Mouse (Mus musculus) layer of hippocampus, adult 18-20 months (tissue): ENCODE results near the gene Taf8. TPM values are rescaled to one million over a fixed set of nuclear protein-coding genes. Genes with fewer than 3 reads are reported as not detected.

ENCODE experiments used
- DNase-seq, 2 experiments: peaks; one replicate each; pipeline ENCODE4 v3.0.0; 2022; ENCODE audit warnings: low spot score in 2 of 2
- total RNA-seq, 2 experiments: library from RNA; stranded (reverse); gene quantifications; 2 replicates each; pipeline ENCODE4 v1.2.3; 2021

Taf8 gene
- total RNA-seq, 2 experiments from 2014 or later, result 19.1 to 23.9 TPM

DNA sequence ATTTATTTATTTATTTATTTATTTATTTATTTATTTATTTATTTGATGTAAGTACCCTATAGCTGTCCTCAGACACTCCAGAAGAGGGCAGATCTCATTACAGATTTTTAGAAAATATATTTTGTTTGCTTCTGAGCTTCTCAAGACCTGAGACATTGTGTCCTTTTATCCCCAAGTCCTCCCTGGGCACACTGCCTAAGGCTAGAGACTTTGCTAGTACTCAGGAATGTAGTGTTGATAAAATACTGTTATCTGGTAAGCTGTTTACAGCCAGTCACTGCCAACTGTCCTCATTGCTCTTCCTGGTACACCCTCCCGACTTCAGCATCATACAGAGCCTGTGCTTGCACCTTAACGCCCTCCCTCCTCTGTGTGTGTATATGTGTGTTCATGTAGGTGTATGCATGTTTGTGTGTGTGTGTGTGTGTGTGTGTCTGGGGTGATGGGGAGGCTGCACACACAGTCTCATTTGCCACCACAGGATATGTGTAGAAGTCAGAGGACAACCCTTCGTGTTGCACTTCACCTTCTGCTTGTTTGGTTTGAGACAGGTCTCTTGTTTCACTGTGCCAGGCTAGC lies 42.7 kb downstream of the Taf8 start:
- DNase-seq, result no peak

DNA sequence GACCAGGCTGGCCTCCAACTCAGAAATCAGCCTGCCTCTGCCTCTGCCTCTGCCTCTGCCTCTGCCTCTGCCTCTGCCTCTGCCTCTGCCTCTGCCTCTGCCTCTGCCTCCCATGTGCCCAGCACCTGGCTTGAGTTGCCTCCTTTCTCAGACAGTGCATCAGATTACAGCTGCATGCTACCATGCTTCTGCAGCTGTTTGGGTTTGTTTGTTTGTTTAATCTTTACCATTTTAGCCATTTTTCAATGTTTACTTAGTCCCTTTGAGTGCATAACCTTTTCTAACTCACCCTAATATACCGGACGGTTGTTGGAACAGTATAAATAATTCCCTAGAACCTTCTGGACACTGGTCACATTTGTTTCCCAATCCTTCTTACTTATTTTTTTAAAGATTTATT lies 43.2 kb downstream of the Taf8 start:
- DNase-seq, result no peak

DNA sequence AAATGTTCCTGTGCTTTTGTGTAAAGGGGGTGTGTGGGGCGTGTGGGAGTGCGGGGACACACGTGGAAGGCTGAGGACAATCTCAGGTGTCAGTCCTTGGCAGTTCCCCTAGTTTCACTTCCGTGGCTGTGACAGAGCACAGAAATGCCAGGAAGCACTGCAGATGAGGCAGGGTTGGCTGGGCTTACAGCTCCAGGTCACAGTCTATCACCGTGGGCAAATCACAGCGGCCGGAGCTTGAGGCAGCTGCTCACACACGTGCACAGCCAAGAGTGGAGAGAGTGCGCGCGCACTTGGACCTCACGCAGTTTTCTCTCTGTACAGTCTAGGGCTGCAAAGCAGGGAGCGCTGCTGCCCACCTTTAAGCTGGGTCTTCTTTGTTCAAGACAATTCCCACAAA lies 43.8 kb downstream of the Taf8 start:
- no peak for DNase-seq

DNA sequence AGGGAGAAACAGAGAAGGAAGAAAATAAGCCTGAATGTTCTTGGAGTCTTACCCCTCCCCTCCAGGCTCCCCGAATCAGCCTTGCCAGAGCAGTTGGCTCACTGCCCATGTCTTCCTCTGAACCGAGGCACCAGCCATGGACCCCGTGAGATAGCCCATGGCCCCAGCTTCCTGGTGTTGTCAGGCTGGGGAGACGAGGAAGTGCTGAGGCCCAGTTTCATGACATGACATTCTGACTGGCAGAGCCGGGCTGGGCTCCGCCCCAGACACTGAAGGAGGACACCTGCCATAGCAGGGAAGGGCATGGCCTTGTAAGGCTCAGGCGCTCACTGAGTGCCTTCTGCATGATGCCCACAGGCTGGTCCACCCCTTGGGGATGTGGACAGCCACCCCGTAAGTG lies 47.4 kb downstream of the Taf8 start:
- DNase-seq, result no peak

DNA sequence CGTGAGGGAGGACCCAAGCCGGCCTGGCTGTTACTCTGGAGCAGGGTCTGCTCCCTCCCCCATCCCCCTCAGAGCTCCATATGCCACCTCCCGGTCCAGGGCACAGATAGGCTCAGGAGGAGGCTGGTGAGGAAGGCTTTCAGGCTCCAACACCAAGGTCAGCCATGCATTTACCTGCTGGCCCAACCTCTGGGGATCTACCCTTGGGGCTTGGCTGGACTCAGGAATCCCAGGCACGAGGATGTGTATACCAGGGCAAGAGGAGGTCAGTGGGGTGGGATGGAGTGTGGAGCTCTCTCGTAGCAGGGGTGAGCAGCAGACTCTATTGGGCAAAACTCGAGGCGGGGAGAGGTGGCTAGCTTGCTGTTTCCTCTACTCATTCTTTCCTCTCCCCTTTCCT lies 49.2 kb downstream of the Taf8 start:
- DNase-seq, result no peak

DNA sequence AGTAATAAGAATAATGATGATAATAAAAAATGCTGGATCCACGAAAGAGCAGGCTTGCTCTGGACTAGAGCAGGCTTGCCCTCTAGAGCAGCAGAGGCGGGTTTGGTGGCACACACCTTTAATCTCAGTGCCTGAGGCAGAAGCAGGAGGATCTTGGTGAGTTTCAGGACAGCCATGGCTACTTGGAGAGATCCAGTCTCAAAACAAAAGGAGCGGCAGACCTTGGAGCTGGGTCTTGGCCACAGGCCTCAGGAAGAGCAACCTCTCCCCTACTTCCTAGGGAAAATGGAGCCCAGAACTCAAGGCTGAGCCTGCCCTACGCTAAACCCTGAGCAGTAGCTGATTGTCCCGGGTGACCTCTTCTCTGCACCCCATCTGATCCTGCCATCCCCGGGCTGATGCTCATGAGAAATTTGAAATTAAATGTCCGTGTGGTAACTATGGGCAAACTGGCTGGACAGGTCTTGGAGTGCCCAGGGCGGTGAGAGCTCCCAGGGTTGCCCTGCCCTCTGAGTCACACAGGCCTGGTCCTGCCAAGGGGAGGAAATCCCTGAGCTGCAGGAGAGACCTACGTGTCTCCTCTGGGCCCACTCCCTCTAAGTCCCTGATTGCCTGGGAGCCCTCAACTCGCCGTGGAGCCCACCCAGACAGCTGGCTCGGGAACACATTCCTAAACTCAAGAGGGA lies 51.1 kb downstream of the Taf8 start:
- no peak for DNase-seq

DNA sequence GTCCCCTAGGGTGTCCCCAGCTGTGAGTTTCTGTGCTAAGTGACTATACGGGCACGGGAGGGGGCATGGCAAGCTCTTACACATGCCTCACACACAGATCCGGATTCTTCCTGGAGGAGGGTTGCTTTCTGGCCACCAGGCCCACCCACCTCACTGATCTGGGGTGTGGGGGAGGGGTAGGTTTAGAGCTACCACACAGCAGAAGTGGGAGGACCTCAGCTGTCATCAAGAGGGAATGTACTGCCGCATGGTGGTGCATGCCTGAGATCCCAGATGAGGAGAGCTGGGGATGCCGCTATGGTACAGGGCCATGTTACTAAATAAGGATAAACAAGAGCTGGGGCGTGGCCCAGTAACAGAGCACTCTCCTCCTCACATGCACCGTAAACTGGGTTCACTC lies 51.9 kb downstream of the Taf8 start:
- no peak for DNase-seq

DNA sequence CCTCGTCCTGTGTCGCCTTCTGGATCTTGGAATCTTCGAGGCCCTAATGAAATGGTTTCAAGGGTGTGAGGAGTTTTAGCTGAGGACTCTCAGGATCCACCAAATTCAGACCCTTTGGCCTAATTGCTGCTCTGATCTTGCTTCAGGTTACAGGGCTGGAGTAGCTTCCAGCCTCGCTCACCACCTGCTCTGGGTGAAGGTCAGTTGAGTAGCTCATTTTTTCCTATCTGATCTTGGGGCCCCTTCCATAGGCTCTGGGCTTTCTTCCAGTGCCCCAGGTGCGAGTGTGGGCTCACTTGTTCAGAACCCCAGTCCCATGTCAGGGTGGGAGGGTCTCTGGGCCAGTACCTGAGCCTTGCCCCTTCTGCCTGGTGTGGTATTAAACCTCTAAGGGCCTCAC lies 52.7 kb downstream of the Taf8 start:
- no peak for DNase-seq

DNA sequence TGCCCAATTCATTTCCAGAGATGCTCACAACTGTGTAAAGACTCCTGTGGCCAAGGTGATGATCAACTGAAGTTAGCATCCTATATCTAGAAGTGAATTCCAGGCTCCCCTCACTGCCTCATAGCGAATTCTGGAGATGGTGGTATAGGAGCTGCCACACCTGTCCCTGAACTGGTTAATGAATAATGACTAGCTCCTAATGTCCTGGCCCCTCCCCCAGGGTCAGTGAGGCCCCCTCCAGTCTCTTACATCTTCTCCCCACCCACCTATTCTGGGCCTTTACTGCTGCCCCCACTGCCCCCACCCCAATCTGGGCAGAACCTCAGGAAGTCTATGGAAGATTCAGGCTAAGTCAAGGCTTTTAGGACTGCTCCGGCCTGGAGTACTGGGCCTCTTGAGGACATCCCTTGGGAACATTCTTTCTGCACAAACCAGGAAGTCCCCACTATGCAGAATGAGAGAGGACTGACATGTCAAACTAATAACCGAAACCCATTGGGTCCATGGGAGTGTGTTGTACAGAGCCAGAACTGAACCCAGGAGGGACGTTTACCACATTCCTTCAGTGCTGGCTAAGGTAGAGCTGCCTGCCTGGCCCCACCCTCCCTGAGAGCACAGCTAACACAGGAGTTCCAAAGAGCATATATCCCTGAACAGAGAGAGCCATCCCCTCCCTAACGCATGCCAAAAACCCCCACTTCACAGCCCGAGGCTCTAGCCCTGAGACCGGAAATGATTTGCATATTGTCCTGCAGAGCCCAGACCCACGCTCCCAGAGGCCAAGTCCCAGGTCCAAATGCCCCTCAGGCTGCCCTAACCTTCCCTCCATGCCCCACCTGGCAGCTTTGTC lies 53.3 kb downstream of the Taf8 start:
- no peak for DNase-seq

DNA sequence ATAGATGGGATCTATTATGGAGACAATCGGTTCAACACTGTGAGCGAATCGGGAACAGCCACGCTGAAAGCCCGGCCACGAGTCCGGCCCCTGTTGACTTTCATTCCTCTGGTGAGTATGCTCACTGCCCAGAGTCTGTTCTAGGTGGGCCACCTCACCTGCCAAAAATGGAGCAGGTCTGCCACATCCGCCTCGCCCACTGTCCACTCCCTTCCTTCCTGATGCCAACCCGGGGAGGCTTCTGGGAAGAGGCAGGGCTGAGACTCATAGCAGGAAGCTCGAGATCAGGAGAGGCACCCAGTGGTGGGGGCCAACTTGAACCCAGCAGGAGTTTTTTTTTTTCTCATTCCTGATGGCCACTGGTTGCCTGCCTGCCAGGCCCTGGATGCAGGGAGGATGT lies 55.5 kb downstream of the Taf8 start:
- no peak for DNase-seq

DNA sequence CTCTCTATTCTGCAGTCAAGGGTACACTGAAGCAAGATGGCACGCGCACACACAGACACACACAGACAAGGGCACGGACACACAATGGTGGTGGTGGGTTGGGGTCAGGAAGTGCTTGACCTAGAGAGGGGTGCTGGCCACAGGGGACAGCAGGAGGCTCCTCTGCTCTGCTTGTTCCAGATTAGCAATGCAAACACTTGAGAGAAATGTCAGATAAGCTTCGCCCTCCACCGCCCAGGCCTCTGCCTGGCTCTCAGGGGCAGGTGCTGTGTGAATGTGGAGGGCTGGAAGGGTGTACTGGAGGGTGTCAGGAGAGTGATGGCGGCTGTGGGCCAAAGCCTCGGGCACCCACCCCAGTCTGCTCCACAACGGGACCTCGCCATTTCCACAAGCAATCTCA lies 56.1 kb downstream of the Taf8 start:
- no peak for DNase-seq

DNA sequence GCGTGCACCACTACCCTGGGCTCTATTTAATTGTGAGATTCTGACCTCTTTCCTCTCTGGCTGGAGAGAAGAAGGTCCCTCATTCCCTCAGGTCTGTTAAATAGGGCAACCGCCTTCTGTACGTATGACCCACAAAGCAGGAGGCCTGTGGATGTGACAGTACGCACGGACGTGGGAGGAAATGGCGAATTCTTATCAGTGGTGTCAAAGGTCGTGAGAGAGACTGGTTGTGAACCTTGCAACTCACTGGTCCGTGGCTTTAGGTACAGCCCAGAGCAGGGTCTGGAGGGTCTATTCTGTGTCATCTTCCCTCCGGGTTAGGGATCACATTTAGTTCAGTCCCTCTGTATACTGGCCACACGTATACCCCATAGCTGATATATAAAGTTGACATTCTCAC lies 56.6 kb downstream of the Taf8 start:
- no peak for DNase-seq

DNA sequence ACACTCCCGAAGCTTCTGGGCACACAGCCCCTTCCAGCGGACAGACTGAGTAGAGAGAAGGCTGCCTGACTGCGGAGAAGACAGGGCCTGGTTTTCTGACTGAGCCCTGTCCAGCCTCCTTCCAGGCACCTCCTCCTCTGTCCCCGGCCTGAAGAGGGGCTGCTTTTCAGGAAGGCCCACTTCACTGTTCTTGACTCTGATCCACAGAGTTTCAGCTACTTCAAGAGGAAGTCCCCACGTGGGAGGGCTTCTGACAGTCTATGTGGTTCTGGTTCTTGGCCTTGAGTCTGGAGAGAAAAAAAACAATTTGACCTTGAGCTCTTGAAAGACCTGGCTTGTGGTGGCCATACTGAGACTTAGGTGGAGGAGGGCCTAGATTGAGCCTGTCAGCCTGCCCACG lies 58.0 kb downstream of the Taf8 start:
- no peak for DNase-seq

DNA sequence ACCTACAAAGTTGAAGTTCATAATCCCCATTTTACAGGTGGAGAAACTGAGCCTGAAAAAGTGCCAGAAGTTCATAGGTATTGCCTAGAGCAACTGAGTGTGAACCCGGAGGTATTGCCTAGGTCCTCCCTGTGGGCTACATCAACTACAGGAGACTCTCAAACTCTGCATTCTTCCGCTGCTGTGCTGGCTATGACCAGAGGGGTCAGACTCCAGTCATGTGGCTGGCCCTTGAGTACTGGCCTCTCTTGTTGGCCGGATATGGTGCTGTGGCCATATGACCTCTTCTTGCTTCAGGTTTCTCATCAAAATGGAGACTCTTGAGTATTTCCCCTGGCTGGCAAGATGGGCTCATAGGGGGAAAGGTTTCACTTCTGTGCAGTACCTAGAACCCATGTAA lies 59.8 kb downstream of the Taf8 start:
- DNase-seq, result no peak

DNA sequence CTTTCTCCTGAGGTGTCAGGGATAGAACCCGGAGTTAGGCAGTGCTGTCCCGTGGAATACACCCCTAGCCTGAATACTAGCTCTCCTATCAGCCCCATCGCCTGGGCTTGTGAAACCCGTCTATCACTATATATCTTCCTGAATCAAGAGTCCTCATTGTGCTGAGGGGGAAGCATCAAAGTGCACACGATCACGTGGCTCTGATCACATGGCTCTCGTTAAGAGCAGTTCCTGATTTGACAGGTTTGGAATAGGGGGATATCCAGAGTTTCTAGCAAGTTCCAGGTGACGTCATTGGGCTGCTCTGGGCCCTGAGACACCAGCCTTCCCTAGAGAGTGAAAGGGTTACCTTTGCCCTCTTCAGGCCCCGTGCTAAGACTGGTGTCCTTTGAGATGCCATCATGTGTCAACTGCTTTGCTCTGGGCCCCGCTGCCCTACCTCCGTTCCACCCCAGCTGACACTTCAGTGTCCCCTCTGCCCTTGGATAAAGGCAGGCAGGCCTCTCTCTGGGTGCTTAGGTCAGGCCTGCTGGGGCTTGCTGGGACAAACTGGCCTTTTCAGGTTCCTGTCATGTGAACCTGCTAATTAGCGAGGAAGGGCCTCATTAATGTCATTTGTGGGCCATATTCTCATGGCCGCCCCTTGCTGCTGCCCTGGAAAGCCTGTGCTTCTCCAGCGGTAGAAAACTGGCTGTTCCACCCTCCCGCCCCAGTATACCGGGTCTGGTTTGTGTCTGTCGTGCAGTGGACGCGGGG lies 60.6 kb downstream of the Taf8 start:
- DNase-seq, result no peak

DNA sequence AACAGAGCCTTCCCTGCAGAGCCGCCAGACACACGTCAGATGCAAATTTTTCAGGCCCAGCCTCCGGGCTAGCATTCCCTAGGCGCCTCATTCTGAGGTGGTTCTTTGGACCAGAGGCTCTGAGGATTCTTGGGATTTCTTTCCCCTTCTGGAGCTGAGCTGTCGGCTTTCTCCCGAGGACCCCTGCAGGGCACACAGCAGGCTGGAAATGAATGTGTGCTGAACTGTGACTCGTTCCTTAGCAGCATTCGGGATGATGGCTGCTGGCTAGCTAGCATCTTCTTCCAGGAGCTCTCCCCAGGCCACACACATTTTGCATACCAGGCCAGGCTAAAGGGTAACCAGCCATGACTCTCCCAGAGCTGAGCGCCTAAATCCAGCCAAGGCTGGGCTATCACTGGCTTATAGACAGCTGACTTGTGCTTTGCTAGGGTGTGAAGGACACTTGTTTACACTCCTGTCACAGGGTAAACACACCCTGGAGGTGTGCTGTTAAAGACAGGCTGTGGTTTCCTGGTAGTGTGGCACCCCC lies 61.7 kb downstream of the Taf8 start:
- no peak for DNase-seq

DNA sequence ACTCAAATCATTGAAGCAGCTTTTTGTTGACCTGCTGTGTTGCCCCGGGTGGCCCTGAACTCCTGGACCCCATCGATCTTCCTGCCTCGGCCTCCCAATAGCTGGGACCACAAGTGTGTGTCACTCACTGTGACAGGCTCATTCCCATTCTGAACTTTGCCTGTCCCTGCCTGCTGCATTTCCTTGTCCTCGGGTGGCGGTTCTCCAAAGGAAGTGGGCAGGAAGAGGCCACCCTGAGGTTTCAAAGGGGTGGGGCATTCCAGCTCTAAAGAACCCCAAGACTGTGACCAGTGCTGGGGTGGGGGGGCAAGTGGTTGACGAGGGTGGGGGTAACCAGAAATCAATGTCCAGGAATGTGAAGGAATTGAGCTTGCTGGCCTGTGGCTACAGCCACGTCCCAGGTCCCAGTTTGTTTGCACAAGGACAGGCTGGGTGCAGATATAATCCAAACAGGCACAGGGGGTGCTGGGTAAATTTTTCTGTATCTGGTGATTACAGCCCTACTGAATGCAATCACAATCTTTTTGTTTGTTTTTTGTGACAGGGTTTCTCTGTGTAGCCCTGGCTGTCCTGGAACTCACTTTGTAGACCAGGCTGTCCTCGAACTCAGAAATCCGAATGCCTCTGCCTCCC lies 62.6 kb downstream of the Taf8 start:
- no peak for DNase-seq

DNA sequence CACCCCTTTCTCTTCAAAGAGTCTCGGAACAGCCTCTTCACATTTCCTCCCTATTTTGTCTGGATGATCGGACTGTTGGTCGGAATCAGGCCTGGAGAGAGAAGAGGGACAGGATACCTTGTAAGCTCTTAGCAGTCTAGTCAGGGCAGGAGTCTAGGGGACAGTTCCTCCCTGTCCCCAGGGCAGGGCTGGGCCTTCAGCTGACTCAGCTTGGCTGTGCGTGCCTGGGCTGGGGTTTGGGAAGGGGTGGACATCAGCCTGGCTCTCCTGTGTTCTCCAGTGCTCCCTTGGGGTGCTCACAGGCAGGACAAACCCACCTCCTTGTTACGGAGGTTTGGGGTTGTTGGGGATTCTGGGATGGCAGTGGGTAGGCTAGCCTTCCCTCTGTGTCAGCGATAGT lies 63.5 kb downstream of the Taf8 start:
- DNase-seq, result no peak

DNA sequence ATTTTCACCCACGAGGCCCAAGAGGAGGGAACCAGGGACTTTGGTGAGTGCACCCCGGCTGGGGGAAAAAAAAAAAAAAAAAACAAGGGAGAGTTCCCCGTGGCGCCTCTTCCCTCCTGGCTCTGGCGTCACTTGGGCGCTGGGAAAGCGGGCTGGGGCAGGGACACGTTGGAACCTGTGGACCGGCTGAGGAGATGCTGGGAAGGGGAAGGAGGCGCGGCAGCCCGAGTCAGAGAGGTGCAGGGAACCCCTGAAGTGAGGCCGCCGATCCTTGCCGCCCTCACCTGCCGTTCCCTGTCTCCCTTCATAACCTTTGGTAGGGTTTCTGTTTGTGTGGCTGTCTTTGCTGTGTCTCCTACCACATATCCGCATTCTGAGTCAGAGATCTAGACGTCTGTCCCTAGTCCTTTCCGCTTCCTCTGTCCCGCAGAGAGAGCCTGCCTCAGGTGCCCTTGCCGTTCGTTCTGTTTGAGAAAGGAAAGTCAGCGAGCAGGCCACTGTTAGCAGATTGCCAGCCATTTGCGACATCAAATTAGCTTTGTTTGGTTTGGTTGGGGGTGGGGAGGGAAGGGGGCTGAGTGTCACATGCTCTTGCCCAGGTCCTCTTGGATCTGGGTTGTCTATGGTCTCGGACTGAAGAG lies 65.1 kb downstream of the Taf8 start, which contains the start of gene 1700001C19Rik:
TSS of gene 1700001C19Rik (minus strand) at position 470 of the 641 bp plus-strand sequence.
- DNase-seq, result no peak

DNA sequence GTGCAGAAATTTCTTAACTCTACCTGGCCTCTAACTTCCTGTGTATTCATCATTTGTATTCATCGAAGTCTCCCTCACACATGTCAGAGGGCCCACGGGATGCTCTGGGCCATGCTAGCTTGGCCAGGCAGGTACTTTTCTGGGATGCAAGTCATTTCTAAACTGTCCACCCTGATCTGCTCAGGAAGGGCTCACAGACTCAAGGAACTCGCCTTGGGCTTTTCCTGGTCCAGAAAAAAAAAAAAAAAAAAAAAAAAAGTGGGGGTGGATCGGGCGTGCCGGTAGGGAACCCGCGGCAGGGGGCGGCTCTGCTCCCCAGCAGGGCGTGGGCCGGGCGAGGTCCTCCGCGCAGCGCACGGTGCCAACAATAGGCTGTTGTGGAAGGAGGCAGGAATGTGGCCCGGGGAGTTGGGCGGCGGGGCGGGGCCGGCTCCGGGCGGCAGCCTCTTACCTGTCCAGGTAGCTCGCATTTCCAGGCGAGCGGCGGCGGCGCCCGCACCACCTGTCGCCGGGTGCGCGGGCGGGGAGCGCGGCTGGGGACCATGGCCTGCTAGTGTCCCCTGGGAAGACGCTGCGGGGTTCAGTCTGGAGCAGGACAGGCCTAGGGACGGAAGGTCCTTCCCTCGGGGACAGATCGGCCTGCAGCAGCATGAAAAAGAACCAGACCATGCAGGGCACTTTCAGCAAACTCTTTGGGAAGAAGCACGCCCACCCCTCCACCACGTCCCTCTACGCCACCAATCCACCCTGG lies 65.8 kb downstream of the Taf8 start, which contains the start of gene AI661453:
TSS of gene AI661453 (plus strand) at position 460 of the 751 bp plus-strand sequence.
- DNase-seq, result no peak
